Comparison of ENCODE assay signal across 10 mouse cellular contexts in the genomic region with DNA sequence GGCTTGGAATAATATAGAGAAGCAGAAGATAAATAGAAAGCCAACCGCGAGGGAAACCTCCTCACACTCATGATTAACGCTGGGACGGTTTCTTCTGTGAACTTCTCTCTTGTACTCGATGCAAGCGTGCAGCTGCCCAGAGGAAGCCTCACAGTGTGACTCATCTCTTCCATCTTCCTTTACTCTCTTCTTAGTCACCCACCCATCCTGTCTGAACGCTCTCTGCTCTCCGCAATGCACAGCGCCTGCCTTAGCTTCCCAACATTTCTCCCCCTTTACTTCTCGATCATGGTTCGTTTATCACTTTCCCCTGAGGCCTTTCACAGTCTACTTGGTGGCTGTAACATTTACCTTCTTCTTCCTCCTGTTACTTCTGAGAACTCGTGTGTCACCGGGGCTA. TPM values are rescaled to one million over a fixed set of nuclear protein-coding genes. Genes with fewer than 3 reads are reported as not detected.
DNase-seq lines count a peak whose midpoint lies in the region; ATAC-seq and TF ChIP-seq lines count a peak whose summit lies in the region.
"Had no signal": no experiment of that assay in that cellular context is flagged by ENCODE, and none has a peak within 500 bp of the region (broad histone marks: within the 10 kb centered on the region; RNA-seq: fewer than 3 reads in every experiment).

No protein-coding gene starts in this region.

- WGBS in lung, embryonic 16.5 days = 75% methylated on average over 13 of the region's 13 CpGs
- WGBS in lung, adult 2 months = 32% methylated on average over 13 of the region's 13 CpGs

- no peak for TF ChIP-seq CTCF in lung, adult 2 months (IDR thresholded peaks at IDR 0.05; ENCODE audit: insufficient read depth, low read length)

- no peaks in the 10 kb centered on the region for H3K9me3 ChIP-seq in lung, embryonic 16.5 days (ENCODE audit: control insufficient read depth, low read length)

- H3K9ac ChIP-seq in lung, embryonic 16.5 days (ENCODE audit: low read length) = no peak overlapping the region
- H3K9ac ChIP-seq: liver, embryonic 14.5 days had no signal

- no peaks in the 10 kb centered on the region for H3K27me3 ChIP-seq in lung, embryonic 16.5 days (ENCODE audit: control insufficient read depth, insufficient read depth, low read depth, low read length)
- no peaks in the 10 kb centered on the region for H3K27me3 ChIP-seq in splenic B cell, adult 2 months (ENCODE audit: control insufficient read depth, insufficient read depth, low read length, poor library complexity, severe bottlenecking)

- no peak overlapping the region for H3K27ac ChIP-seq in lung, embryonic 16.5 days (ENCODE audit: low read length)
- H3K27ac ChIP-seq: liver, embryonic 14.5 days had no signal

- H3K36me3 ChIP-seq in lung, embryonic 16.5 days (ENCODE audit: control insufficient read depth, insufficient read depth, low read length) = no peaks in the 10 kb centered on the region
- no peaks in the 10 kb centered on the region for H3K36me3 ChIP-seq in splenic B cell, adult 2 months (ENCODE audit: control insufficient read depth, insufficient read depth, low read length, poor library complexity, severe bottlenecking)

- H3K4me1 ChIP-seq in lung, embryonic 16.5 days (replicated peaks; ENCODE audit: control insufficient read depth, insufficient read depth, low read length) = peaks cover 10% of the 10 kb centered on the region
- H3K4me1 ChIP-seq in lung, adult 2 months (ENCODE audit: control insufficient read depth, insufficient read depth, low read length) = peaks cover 16% of the 10 kb centered on the region

- no peak overlapping the region for H3K4me2 ChIP-seq in lung, embryonic 16.5 days (ENCODE audit: low read depth, low read length)

- no peak for DNase-seq in lung, adult 2 months
- DNase-seq in adrenal gland, postnatal 14 days = peak; percentile 35
- DNase-seq in heart, postnatal 25 days (ENCODE audit: low spot score) = peak; percentile 12
- DNase-seq in splenic B cell, adult 2 months (ENCODE audit: low read depth, low spot score) = peak; percentile 59
- no peak for DNase-seq in cerebellum, postnatal 25 days
- DNase-seq in layer of hippocampus, postnatal 14 days (ENCODE audit: low spot score in 2 of 2) = no peak
- DNase-seq in spleen, postnatal 4 days (ENCODE audit: low spot score in 2 of 2) = no peak

- intact Hi-C loops in heart, postnatal 25 days (cut with DNase I) = no loop called here

- no peak overlapping the region for H3K4me3 ChIP-seq in lung, embryonic 16.5 days (ENCODE audit: low read length)
- H3K4me3 ChIP-seq in lung, adult 2 months (replicated peaks; ENCODE audit: extremely low read depth, low read depth, low read length) = no peak overlapping the region

- 0 out of 2 replicates have a peak, but pooled peaks have one; percentile 37 for ATAC-seq in lung, embryonic 16.5 days (ENCODE audit: low read depth)

- no peak; the same call in 1 of the 2 replicates for TF ChIP-seq POLR2A in lung, adult 2 months (IDR thresholded peaks at IDR 0.05; ENCODE audit: borderline replicate concordance, extremely low read depth, low read depth, low read length)

RNA-seq across cellular contexts. Expression of a gene that starts 20.1 kb away (rescaled TPM):
- not detected in 2 replicates for polyA plus RNA-seq in lung, embryonic 16.5 days (2015; fragmentation: Nextera tagmentation; extraction: Ambion mirVana)
- not detected in 2 replicates for polyA plus RNA-seq in lung, adult 2 months (2012; rRNA removed)
- total RNA-seq in adrenal gland, postnatal 14 days (2021) = not detected in 2 replicates
- total RNA-seq in heart, postnatal 25 days (2021) = not detected
- not detected for total RNA-seq in layer of hippocampus, postnatal 14 days (2021)
- polyA plus RNA-seq: embryonic facial prominence, embryonic 11.5 days; liver, embryonic 14.5 days had no signal

RNA-seq across cellular contexts. Expression of a gene that starts 31.7 kb away (rescaled TPM):
- polyA plus RNA-seq in lung, embryonic 16.5 days (2015; fragmentation: Nextera tagmentation; extraction: Ambion mirVana) = 9.9 and 10.5 TPM in 2 replicates
- polyA plus RNA-seq in lung, adult 2 months (2012; rRNA removed) = 1.7 and 3.6 TPM in 2 replicates
- total RNA-seq in adrenal gland, postnatal 14 days (2021) = 26.6 and 33.3 TPM in 2 replicates
- total RNA-seq in heart, postnatal 25 days (2021) = 1 to 10 TPM; 5.6 to 5.9 TPM
- 10 to 100 TPM; 10.4 to 11.4 TPM for total RNA-seq in layer of hippocampus, postnatal 14 days (2021)

RNA-seq across cellular contexts. Expression of a gene that starts 31.8 kb away (rescaled TPM):
- polyA plus RNA-seq in lung, embryonic 16.5 days (2015; fragmentation: Nextera tagmentation; extraction: Ambion mirVana) = 9.2 and 10.3 TPM in 2 replicates
- polyA plus RNA-seq in lung, adult 2 months (2012; rRNA removed) = 15.2 and 21.4 TPM in 2 replicates
- total RNA-seq in adrenal gland, postnatal 14 days (2021) = 75.5 and 81.6 TPM in 2 replicates
- total RNA-seq in heart, postnatal 25 days (2021) = 10 to 100 TPM; 35.8 to 41.1 TPM
- 10 to 100 TPM; 56.8 to 57.5 TPM for total RNA-seq in layer of hippocampus, postnatal 14 days (2021)

RNA-seq across cellular contexts. Expression of a gene that starts 39.6 kb away (rescaled TPM):
- polyA plus RNA-seq in lung, embryonic 16.5 days (2015; fragmentation: Nextera tagmentation; extraction: Ambion mirVana) = 0.13 TPM in 1 of 2 replicates, not detected in the other
- polyA plus RNA-seq in lung, adult 2 months (2012; rRNA removed) = 0.06 TPM in 1 of 2 replicates, not detected in the other
- 0.83 and 1.1 TPM in 2 replicates for total RNA-seq in adrenal gland, postnatal 14 days (2021)
- total RNA-seq in heart, postnatal 25 days (2021) = under 1 TPM; 0.21 to 0.36 TPM
- total RNA-seq in layer of hippocampus, postnatal 14 days (2021) = under 1 TPM in 1 of 2 experiments, not detected in 1; 0.23 TPM
- polyA plus RNA-seq: embryonic facial prominence, embryonic 11.5 days had no signal

Comparison
In these comparisons a context has a peak if more than half of its experiments do, and no peak if none do; other contexts are left out.
1. DNase-seq: peak in adrenal gland, postnatal 14 days (single experiment), heart, postnatal 25 days (single experiment) and splenic B cell, adult 2 months (single experiment); none in lung, adult 2 months (single experiment), cerebellum, postnatal 25 days (0 of 2), layer of hippocampus, postnatal 14 days (0 of 2) and spleen, postnatal 4 days (0 of 2).